Mouse (Mus musculus) embryo, embryonic 10.5 days (tissue): ENCODE measurements around the gene Kcnt2.

Experiments
- DNase-seq: peaks from one replicate; pipeline ENCODE4 v3.0.0-alpha.2; 2015; ENCODE audit warnings: low spot score

The Kcnt2 gene

GRCm38 (mm10) chr1:140245876-140246597, at the start of gene Kcnt2:
Gene Kcnt2 (plus strand): TSS chr1:140246158.
- no peak for DNase-seq

- no peak for DNase-seq
Observed at GRCm38 (mm10) chr1:140205329-140205728, 40.6 kb upstream of the Kcnt2 start.

DNA sequence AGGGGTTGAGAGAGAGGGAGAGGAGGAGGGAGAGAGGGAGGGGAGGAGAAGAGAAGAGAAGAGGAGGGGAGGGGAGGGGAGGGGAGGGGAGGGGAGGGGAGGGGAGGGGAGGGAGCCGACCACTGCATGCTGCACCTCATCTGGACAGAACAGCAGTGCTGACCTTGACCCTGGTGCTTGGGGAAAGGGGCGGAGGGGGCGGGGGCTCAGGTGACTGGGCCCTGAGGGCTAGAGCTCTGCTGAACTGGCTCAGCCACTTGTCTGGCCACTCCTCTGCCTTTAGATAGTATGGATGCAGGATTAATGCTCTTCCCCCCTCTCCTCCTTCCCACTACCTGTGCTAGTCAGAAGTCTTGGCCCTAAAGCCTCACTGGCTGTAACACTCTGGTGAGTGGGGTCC, 20.7 kb upstream of the Kcnt2 start:
- DNase-seq, result no peak

DNA sequence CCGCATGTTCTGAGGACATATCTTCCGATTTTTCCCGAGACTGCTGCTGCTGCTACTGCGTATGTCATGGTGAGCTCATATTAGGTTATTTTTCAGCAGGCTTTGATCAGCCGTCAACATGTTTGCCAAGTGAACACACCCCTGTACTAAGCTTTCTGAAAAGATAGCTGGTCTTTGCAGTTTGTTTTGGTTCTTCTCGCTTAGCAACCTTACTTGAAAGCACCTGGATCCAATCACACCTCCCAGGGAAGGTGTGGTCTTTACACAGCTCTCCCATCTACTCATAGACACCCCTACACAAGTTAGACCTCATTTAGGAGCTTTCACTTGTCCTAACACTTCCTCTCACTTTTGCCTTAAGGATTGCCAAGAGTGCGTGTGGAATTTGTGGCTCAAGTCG, 19.3 kb upstream of the Kcnt2 start:
- no peak for DNase-seq

- peak; percentile 92 for DNase-seq
Observed at GRCm38 (mm10) chr1:140245465-140245864, 493 bp upstream of the Kcnt2 start.

DNA sequence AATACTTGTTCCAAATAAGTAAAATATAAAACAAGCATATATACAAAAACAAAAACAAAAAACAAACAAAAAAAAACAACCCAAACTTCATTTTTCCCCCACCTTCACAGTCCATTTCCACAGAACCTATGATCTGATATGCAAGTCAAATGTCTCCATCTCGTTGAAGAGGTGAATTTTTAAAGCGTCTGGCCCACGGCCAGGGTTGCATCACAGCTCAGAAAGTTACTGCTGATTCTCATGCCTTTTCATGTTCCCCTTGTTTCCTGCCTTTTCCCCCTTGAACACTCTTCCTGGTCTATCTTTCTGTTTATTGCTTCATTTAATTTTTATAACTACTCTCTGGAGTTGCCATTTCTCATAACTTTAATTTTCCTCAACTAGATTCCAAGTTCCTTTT, 18.7 kb downstream of the Kcnt2 start:
- DNase-seq, result no peak

DNA sequence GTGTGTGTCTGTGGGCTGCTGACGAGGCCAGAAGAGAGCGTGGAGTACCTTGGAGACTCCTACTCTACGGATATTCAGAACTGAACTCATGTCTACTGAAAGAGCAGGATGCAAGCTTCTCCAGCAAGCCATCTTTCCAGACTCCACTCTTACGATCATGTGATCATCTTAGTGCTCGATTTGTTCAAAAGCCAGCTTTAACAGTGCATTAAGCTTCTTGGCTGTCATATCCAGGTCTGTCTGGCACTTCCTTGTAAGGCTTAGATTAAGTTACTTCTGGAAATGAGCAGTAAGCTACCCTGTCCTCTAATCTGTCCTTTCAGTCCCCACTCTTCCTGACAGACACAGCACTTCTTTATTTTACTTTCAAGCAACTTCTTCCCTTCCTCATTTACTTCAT, 20.1 kb downstream of the Kcnt2 start:
- DNase-seq, result no peak

DNA sequence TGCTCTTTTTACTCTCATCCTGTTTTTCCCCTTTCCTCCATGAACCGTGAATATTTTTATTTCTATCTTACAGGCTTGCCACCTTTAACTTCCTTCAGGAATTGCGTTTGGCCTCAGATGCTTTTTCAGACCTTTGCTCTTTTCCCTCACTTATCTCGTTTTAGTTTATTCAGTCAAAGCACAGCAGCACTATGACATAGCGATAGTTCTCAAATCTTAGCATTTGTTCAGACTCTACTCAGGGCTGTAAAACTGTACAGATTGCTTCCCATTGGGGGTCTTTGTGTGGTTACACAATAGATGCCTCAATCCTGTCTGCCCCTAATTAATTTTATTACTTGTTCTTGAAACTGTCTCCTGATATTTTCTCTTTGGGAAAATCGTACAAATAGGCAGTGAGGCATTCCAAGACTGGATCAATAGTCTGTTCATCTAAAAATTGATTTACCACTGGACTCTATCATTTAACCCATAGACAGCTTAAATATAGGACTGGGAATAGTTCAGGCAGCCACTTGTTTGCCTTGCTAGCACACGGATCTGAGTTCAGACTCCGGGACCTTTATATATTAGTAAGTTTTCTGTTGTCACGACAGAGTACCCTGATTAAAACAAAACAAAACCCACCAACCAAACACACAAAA, 20.8 kb downstream of the Kcnt2 start:
- DNase-seq, result no peak

GRCm38 (mm10) chr1:140267288-140267687, 21.3 kb downstream of the Kcnt2 start:
- DNase-seq, result no peak

GRCm38 (mm10) chr1:140273624-140274023, 27.7 kb downstream of the Kcnt2 start:
- DNase-seq, result no peak

DNA sequence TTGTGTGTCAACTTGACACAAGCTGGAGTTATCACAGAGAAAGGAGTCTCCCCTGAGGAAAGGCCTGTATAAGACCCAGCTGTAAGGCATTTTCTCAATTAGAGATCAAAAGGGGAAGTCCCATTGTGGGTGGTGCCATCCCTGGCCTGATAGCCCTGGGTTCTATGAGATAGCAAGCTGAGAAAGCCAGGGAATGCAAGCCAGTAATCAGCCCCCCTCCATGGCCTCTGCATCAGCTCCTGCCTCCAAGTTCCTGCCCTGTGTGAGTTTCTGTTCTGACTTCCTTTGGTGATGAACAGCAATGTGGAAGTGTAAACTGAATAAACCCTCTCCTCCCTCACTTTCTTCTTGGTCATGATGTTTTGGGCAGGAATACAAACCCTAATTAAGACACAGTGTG, 29.9 kb downstream of the Kcnt2 start:
- DNase-seq, result no peak

- no peak for DNase-seq
Observed at GRCm38 (mm10) chr1:140293140-140293539, 47.2 kb downstream of the Kcnt2 start.

DNA sequence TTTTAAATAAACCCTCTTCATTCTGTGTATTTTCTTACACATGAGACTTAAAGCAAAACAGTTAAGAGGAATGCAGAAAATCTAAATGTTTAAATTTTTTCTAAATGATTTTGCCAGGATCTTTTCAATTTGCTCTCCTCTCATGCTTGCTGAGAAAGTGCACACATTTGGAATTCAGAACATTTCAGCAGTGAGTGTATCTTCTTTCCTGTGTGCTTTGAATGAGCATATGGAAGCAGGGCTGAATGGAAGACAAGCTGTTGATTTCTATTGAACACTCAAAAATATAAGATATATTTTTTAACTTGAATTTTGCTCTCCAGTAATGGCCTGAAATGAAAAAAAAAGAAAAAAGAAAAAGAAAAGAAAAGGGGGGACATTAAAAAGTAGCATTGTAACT, 49.5 kb downstream of the Kcnt2 start:
- DNase-seq, result no peak

DNA sequence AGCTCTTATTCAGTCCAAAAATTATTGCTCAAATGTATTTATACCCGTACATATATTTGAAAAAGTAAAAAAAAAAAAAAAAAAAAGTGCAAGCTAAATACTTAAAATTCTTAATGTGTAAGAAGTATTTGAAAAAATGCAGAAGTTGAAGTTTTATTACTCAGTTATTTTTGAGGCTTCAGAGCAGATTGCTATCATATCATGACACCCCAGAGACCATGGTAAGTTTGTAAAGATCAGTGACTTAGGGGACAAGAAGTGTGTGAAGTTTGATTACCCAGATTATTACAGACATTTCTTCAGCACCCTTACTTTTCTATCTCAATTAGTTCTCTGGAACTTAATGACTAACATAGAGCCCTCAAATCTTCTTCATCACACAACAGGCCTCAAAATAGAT, 58.3 kb downstream of the Kcnt2 start:
- DNase-seq, result no peak

DNA sequence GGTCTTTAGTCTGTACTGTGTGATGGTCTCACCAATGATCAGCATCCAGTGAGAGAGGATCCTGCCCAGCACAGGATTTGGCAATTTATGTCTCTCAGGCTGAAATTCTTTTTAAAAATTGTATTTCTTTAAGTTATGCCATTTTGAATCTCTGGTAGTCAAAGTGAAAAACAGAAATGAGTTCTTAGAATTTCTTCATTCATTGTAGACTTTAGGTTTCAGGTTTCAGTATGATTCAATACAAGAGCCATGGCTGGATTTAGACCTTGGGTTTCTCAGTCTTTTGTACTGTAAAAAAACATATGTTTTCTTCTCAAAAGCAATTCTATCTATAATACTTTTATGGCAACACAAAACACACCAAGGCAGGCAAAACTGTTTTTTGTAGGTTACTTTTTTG, 59.4 kb downstream of the Kcnt2 start:
- no peak for DNase-seq

DNA sequence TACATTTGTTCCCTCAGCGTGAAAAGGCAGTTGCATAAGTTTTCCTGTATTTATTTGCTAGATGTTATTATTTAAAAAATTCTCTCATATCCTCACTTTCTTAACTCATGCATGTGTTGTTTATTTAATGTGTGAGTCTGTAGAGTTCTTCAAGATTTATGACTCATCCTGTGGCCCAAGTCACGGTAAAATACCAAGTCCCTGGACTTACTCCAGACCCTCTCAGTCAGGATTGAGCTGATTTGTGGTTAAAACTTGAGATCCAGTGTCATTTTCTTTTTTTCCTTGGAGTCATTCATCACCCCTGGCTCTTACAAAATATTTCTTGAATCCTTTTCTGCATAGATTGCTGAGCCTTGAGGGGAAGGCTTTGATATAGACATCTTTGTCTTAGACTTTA, 60.4 kb downstream of the Kcnt2 start:
- DNase-seq, result peak; percentile 3

DNA sequence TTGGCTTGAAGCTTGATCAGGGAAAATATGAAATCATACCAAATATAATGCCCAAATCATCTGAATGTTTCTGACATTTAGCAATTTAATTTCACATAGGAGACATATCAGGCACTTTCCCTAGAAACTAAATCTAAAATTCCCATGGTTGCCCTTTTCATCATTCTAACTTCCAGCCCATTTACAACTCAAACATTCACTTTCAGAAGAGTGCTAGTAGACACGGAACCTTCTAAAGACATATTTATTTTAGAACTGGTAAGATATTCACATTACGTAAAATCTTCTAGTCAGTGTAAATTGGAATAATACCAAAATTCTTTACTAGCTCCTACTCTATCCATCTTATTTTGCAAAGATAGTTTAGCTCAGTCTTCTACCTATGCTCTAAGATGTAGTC, 64.8 kb downstream of the Kcnt2 start:
- DNase-seq, result no peak

- DNase-seq, result no peak
Observed at GRCm38 (mm10) chr1:140325088-140325487, 79.1 kb downstream of the Kcnt2 start.

DNA sequence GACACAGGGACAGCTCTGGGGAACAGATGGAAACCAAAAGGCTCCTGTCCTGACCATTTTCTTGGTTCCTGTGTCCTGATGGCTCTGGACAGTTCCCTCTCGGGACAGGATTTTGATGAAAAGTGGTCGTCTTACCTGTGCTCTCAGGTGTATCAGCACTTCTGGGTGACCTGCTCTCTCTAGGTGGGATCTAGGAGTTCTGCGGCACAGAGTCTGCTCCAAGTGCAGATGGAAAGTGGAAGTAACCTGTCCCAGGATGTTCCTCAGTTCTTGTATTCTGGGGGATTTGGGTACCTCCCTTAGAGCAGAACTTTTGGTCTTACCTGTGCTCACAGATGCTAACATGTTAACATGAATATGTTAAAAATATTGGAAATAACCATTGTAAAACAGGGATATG, 80.8 kb downstream of the Kcnt2 start:
- DNase-seq, result no peak

GRCm38 (mm10) chr1:140333702-140334101, 87.7 kb downstream of the Kcnt2 start:
- DNase-seq, result no peak

DNA sequence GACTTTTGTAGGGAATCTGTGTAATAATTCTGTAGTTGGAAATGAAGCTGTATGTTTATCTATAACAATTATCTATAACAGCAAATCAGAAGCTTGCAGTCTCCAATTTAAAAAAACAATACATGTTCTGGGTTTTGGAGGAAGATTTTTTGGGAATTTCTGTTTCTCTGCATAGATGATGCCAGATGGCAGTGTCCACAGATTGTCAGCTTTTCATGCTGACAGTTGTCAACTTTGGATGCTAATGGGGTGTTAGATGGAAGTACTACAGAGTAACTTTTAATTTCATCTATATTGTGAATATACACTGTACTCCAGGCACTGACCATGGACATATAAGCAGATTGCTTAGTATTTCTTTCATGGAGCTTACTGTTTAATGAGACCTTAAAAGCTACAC, 92.5 kb downstream of the Kcnt2 start:
- no peak for DNase-seq

GRCm38 (mm10) chr1:140339368-140339767, 93.4 kb downstream of the Kcnt2 start:
- DNase-seq, result no peak

GRCm38 (mm10) chr1:140364787-140365186, 118.8 kb downstream of the Kcnt2 start:
- peak; percentile 30 for DNase-seq

GRCm38 (mm10) chr1:140373532-140373931, 127.6 kb downstream of the Kcnt2 start:
- no peak for DNase-seq
